Mouse (Mus musculus) lung, postnatal 4 days (tissue): ENCODE data around the gene Gm8138.
"Not testable (repeated sequence)": the region's sequence is repeated elsewhere in the genome, so short reads cannot be mapped to it uniquely, and the experiment has no call there.

Experiments used
- DNase-seq, 2 experiments: peaks; one replicate each; pipeline ENCODE4 v3.0.0; 2021

Gm8138 gene

GRCm38 (mm10) chr14:43416250-43416649, at the start of gene Gm8138:
Gene Gm8138 (minus strand): TSS chr14:43416350.
- DNase-seq: not testable (repeated sequence)

- DNase-seq: peak; percentile 6 to 27
These were observed 54.4 kb downstream of the Gm8138 start for GRCm38 (mm10) chr14:43361713-43362112.
